Comparison of ENCODE assay signal across 9 mouse cellular contexts in the genomic region with DNA sequence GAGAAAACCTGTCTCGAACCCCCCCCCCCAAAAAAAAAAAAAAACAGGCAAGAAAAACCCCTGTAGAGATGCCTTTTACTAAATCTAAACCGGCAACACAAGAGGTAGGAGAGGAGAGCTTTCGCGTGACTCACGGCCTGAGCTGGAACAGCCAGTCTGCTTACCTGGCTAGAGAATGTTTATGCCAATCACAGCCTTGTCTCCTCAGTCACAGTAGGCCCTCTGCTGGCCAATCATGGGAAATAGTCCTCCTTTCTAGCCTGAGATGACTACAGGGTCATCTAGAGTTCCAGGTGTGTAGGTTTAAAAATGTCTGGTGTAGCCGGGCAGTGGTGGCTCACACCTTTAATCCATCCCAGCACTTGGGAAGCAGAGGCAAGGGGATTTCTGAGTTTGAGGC. TPM values are rescaled to one million over a fixed set of nuclear protein-coding genes. Genes with fewer than 3 reads are reported as not detected.
DNase-seq lines count a peak whose midpoint lies in the region; ATAC-seq and TF ChIP-seq lines count a peak whose summit lies in the region.
"Had no signal": no experiment of that assay in that cellular context is flagged by ENCODE, and none has a peak within 500 bp of the region (broad histone marks: within the 10 kb centered on the region; RNA-seq: fewer than 3 reads in every experiment).

No protein-coding gene starts in this region.

- H3K4me2 ChIP-seq in liver, postnatal 0 days (ENCODE audit: low read depth, low read length), result no peak overlapping the region
- H3K4me2 ChIP-seq: lung, embryonic 15.5 days had no signal

- no peaks in the 10 kb centered on the region for H3K27me3 ChIP-seq in liver, postnatal 0 days (ENCODE audit: insufficient read depth, low read length)
- H3K27me3 ChIP-seq: lung, embryonic 15.5 days had no signal

- WGBS in liver, postnatal 0 days (ENCODE audit: insufficient replicate concordance), result 18% methylated on average over 6 of the region's 6 CpGs

- in situ Hi-C loops in ES-E14 (cut with MboI; ENCODE audit: low sequenced_read_pairs in 2 of 2, unreplicated experiment in 2 of 2), result no loop called here

- DNase-seq in layer of hippocampus, adult 2 months (ENCODE audit: low spot score in 2 of 2), result peak; percentile 55 to 59
- DNase-seq in layer of hippocampus, postnatal 14 days (ENCODE audit: low spot score in 2 of 2), result no peak
- DNase-seq in ES-E14 (ENCODE audit: low read depth, low spot score), result peak; percentile 80
- DNase-seq in heart, adult 8-10 months (ENCODE audit: low spot score), result peak; percentile 55
- peak; percentile 66 for DNase-seq in liver, postnatal 0 days
- DNase-seq in spleen, postnatal 4 days (ENCODE audit: low spot score in 2 of 2), result peak; percentile 64 to 80

- 0 out of 2 replicates have a peak, but pooled peaks have one; percentile 31 for ATAC-seq in cerebellum, adult (ENCODE audit: insufficient number of reproducible peaks, low FRiP score, low TSS enrichment)
- 0 out of 2 replicates have a peak, but pooled peaks have one; percentile 4 for ATAC-seq in liver, postnatal 0 days
- ATAC-seq in activated CD4-positive, CD25-positive, alpha-beta regulatory T cell, adult 4 months, result no peak

- H3K9me3 ChIP-seq in ES-E14 (ENCODE audit: control insufficient read depth, insufficient read depth, low read depth, low read length), result no peaks in the 10 kb centered on the region
- H3K9me3 ChIP-seq in liver, postnatal 0 days (ENCODE audit: low read length), result no peaks in the 10 kb centered on the region
- H3K9me3 ChIP-seq: lung, embryonic 15.5 days had no signal

- no peaks in the 10 kb centered on the region for H3K36me3 ChIP-seq in ES-E14 (ENCODE audit: control insufficient read depth, insufficient read depth, low read length, poor library complexity, severe bottlenecking)
- H3K36me3 ChIP-seq in liver, postnatal 0 days (replicated peaks; ENCODE audit: insufficient read depth, low read length), result no peaks in the 10 kb centered on the region
- H3K36me3 ChIP-seq: lung, embryonic 15.5 days had no signal

- H3K4me3 ChIP-seq in layer of hippocampus, adult 2 months, result no peak overlapping the region
- H3K4me3 ChIP-seq in ES-E14 (ENCODE audit: insufficient read depth in 1 of 2, low read depth in 1 of 2, low read length in 2 of 2, poor library complexity in 1 of 2, severe bottlenecking in 1 of 2), result no peak overlapping the region
- H3K4me3 ChIP-seq in liver, postnatal 0 days (ENCODE audit: low read depth, low read length), result no peak overlapping the region
- H3K4me3 ChIP-seq: lung, embryonic 15.5 days had no signal

- TF ChIP-seq EP300 in liver, postnatal 0 days (IDR thresholded peaks at IDR 0.05; ENCODE audit: low read depth), result no peak

- peaks cover 7 to 15% of the 10 kb centered on the region in 2 experiments; a peak in 3 of 4 replicates for H3K4me1 ChIP-seq in ES-E14 (ENCODE audit: control insufficient read depth in 2 of 2, insufficient read depth in 2 of 2, low read length in 2 of 2, poor library complexity in 1 of 2)
- peaks cover 30% of the 10 kb centered on the region for H3K4me1 ChIP-seq in liver, postnatal 0 days (ENCODE audit: insufficient read depth)

- TF ChIP-seq CTCF in layer of hippocampus, adult 2 months (conservative IDR thresholded peaks at IDR 0.05), result peak; percentile 84
- TF ChIP-seq CTCF in liver, postnatal 0 days (IDR thresholded peaks at IDR 0.05; ENCODE audit: low read depth), result peak; percentile 85

- no peak overlapping the region for H3K27ac ChIP-seq in layer of hippocampus, adult 2 months
- H3K27ac ChIP-seq in ES-E14 (ENCODE audit: insufficient read depth, low read depth, low read length, poor library complexity, severe bottlenecking), result no peak overlapping the region
- H3K27ac ChIP-seq in liver, postnatal 0 days (ENCODE audit: low read depth), result no peak overlapping the region
- H3K27ac ChIP-seq: lung, embryonic 15.5 days had no signal

- no peak overlapping the region for H3K9ac ChIP-seq in ES-E14 (ENCODE audit: insufficient read depth, low read depth, low read length, poor library complexity, severe bottlenecking)
- H3K9ac ChIP-seq in liver, postnatal 0 days (replicated peaks), result no peak overlapping the region
- H3K9ac ChIP-seq: lung, embryonic 15.5 days had no signal

TF ChIP-seq in ES-E14, 5 proteins besides CTCF, POLR2A, EP300 and RAD21:
- TF ChIP-seq ZC3H11A (IDR thresholded peaks at IDR 0.05; ENCODE audit: borderline replicate concordance, low read depth, low read length), result peak; percentile 28; the same call in 1 of the 2 replicates
- TF ChIP-seq MAFK (IDR thresholded peaks at IDR 0.05; ENCODE audit: insufficient read depth, low read depth, low read length), result no peak
TF ChIP-seq in ES-E14: peak in this region for 1.

RNA-seq across cellular contexts. Expression of a gene that starts 2.1 kb away (rescaled TPM):
- 10 to 100 TPM; 36.6 to 43.9 TPM for total RNA-seq in layer of hippocampus, adult 2 months (2021)
- total RNA-seq in layer of hippocampus, postnatal 14 days (2021), result 10 to 100 TPM; 36.5 to 40.7 TPM
- 39.7 and 55.9 TPM in 2 replicates for total RNA-seq in ES-E14 (2012; rRNA removed)
- total RNA-seq in heart, adult 8-10 months (2022), result 10 to 100 TPM; 14.3 to 17.0 (median 15.9) TPM
- polyA plus RNA-seq in liver, postnatal 0 days (2015; fragmentation: Nextera tagmentation; extraction: Ambion mirVana), result 7.2 and 7.6 TPM in 2 replicates
- 1 to 10 TPM; 4.5 to 4.6 TPM for polyA plus RNA-seq in activated CD4-positive, CD25-positive, alpha-beta regulatory T cell, adult 4 months (2017; shearing (Covaris generic))

RNA-seq across cellular contexts. Expression of a gene that starts 9.2 kb away (rescaled TPM):
- total RNA-seq in layer of hippocampus, adult 2 months (2021), result 1 to 10 TPM; 2.0 to 2.3 TPM
- 1 to 10 TPM; 3.7 to 3.9 TPM for total RNA-seq in layer of hippocampus, postnatal 14 days (2021)
- 3.0 and 6.0 TPM in 2 replicates for total RNA-seq in ES-E14 (2012; rRNA removed)
- not detected for total RNA-seq in heart, adult 8-10 months (2022)
- not detected in 2 replicates for polyA plus RNA-seq in liver, postnatal 0 days (2015; fragmentation: Nextera tagmentation; extraction: Ambion mirVana)
- polyA plus RNA-seq in activated CD4-positive, CD25-positive, alpha-beta regulatory T cell, adult 4 months (2017; shearing (Covaris generic)), result under 1 TPM in 1 of 2 experiments, not detected in 1; 0.66 TPM

RNA-seq across cellular contexts. Expression of a gene that starts 17.3 kb away (rescaled TPM):
- total RNA-seq in layer of hippocampus, adult 2 months (2021), result 10 to 100 TPM; 41.9 to 44.1 TPM
- total RNA-seq in layer of hippocampus, postnatal 14 days (2021), result 10 to 100 TPM; 47.9 to 52.4 TPM
- total RNA-seq in ES-E14 (2012; rRNA removed), result 11.4 and 22.7 TPM in 2 replicates
- total RNA-seq in heart, adult 8-10 months (2022), result 100 to 1,000 TPM in 2 of 4 experiments, 10 to 100 TPM in 2; 87.7 to 110 (median 101) TPM
- polyA plus RNA-seq in liver, postnatal 0 days (2015; fragmentation: Nextera tagmentation; extraction: Ambion mirVana), result 12.5 and 13.3 TPM in 2 replicates
- polyA plus RNA-seq in activated CD4-positive, CD25-positive, alpha-beta regulatory T cell, adult 4 months (2017; shearing (Covaris generic)), result not detected

RNA-seq across cellular contexts. Expression of a gene that starts 22.3 kb away (rescaled TPM):
- total RNA-seq in layer of hippocampus, adult 2 months (2021), result 100 to 1,000 TPM; 146 to 155 TPM
- total RNA-seq in layer of hippocampus, postnatal 14 days (2021), result 100 to 1,000 TPM; 197 to 204 TPM
- 4.1 and 13.1 TPM in 2 replicates for total RNA-seq in ES-E14 (2012; rRNA removed)
- total RNA-seq in heart, adult 8-10 months (2022), result under 1 TPM in 2 of 4 experiments, not detected in 2; 0.14 to 0.24 TPM
- polyA plus RNA-seq in liver, postnatal 0 days (2015; fragmentation: Nextera tagmentation; extraction: Ambion mirVana), result 0.11 TPM in 2 replicates
- 1 to 10 TPM in 1 of 2 experiments, under 1 TPM in 1; 0.43 to 1.2 TPM for polyA plus RNA-seq in activated CD4-positive, CD25-positive, alpha-beta regulatory T cell, adult 4 months (2017; shearing (Covaris generic))

RNA-seq across cellular contexts. Expression of a gene that starts 28.5 kb away (rescaled TPM):
- 10 to 100 TPM; 22.3 to 22.4 TPM for total RNA-seq in layer of hippocampus, adult 2 months (2021)
- total RNA-seq in layer of hippocampus, postnatal 14 days (2021), result 10 to 100 TPM; 18.5 to 19.8 TPM
- total RNA-seq in ES-E14 (2012; rRNA removed), result 61.8 and 63.4 TPM in 2 replicates
- total RNA-seq in heart, adult 8-10 months (2022), result 10 to 100 TPM; 20.0 to 22.2 (median 21.1) TPM
- 46.5 and 50.7 TPM in 2 replicates for polyA plus RNA-seq in liver, postnatal 0 days (2015; fragmentation: Nextera tagmentation; extraction: Ambion mirVana)
- polyA plus RNA-seq in activated CD4-positive, CD25-positive, alpha-beta regulatory T cell, adult 4 months (2017; shearing (Covaris generic)), result 10 to 100 TPM; 13.1 to 15.5 TPM

Comparison
In these comparisons a context has a peak if more than half of its experiments do, and no peak if none do; other contexts are left out.
1. DNase-seq: peak in layer of hippocampus, adult 2 months (2 of 2), ES-E14 (single experiment), heart, adult 8-10 months (single experiment), liver, postnatal 0 days (single experiment) and spleen, postnatal 4 days (2 of 2); none in layer of hippocampus, postnatal 14 days (0 of 2).